Mouse (Mus musculus): Measurements from ENCODE around the gene Trip6. TPM values are rescaled to one million over a fixed set of nuclear protein-coding genes. Genes with fewer than 3 reads are reported as not detected.

The Trip6 gene
- total RNA-seq, 2 experiments from 2014 or later: 4.1 to 4.9 TPM

DNA sequence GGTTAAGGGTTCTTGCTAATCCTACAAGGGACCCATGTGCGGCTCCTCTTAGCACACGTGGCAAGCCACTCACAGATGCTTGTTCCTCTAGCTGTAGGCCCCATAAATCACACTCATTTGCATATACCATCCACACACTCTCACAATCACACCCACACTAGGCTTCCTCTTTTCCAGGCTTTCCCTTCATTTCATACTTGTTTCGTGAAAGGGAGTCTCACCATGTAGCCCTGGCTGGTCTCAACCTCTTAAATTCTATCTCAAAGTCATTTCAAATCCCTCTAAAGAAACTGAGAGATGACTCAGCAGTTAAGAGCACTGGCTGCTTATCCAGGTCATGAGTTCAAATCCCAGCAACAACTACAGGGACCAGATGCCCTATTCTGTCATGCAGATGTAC lies 8.4 kb downstream of the Trip6 start:
- intact Hi-C loops (cut with DNase I): no loop called here
- DNase-seq (ENCODE audit: extremely low spot score in 1 of 2, low spot score in 2 of 2): no peak

DNA sequence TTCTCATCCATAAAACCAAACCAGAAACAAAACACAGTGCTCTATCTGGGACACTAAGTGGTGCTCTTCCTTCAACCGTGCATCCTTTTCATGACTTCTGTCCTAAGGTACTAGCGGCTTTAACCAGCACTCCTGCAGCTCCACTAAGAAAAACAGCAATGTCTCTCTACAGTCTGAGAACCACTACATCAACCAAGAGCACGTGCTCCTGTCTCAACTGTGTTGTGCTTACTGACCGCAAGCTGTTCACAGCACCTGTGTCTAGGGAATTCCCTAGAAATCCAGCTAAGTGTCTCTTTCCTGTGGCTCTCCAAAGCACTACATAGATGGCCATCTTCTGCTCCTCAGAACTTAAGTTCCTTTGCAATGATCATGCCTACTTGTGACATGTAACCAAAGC lies 9.4 kb downstream of the Trip6 start:
- DNase-seq (ENCODE audit: extremely low spot score in 1 of 2, low spot score in 2 of 2): no peak
- intact Hi-C loops (cut with DNase I): no loop called here

DNA sequence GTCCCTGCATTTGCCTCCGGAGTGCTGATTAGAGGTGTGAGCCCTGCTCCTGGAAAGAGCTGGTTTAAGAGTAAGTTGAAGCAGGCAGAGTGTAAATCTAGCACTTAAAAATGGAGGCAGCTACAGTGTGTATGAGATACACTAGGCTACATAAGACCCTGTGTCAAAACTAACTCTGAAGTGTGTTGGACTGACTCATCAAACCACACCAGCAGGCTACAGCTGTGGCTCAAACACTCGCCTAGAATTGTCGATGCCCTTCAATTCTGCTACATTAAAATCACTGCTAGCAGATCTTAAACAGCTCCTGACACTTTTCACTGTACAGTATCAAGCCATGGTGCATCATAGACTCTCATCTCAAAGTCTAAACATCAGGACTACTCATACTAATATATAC lies 10.0 kb downstream of the Trip6 start:
- DNase-seq (ENCODE audit: extremely low spot score in 1 of 2, low spot score in 2 of 2): no peak
- intact Hi-C loops (cut with DNase I): no loop called here

DNA sequence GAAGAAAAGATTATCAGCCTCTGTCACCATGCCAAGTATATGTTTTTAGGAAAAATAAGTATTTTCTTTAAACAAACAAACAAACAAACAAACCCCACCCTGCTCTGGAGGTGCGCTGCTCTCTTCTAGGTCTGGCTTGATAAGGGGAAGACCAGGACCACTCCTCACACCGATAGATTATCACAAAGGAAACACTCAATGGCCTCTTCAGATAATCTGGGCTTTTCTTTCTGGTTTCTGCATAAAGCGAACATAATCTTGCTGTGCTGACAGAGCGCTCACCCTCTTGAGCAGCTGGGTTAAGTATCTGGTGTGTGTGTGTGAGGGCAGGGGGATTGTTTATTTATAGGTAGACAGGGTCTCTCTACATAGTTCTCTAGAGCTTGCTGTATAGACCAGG lies 10.6 kb downstream of the Trip6 start:
- DNase-seq (ENCODE audit: extremely low spot score in 1 of 2, low spot score in 2 of 2): no peak
- intact Hi-C loops (cut with DNase I): no loop called here

DNA sequence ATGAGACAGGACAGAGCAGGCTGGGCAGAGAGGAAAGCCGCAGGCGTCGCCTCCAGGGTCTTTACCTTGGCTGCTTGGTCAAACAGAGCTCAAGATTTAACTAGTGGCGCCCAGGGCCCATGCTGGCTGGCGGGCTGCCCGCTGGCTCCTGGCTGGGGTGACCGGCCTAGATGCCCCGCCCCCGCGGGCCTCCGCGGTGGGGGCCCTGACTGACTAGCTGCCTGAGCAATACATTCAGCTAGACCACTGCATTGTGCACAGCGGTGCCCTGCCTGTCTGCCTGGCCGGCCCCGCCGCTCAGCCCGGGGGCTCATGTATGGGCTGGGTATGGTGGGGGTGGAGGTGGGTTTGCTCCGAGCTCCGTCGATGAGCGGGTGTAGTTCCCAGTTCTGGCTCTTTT lies 13.0 kb downstream of the Trip6 start:
- intact Hi-C loops (cut with DNase I): no loop called here

DNA sequence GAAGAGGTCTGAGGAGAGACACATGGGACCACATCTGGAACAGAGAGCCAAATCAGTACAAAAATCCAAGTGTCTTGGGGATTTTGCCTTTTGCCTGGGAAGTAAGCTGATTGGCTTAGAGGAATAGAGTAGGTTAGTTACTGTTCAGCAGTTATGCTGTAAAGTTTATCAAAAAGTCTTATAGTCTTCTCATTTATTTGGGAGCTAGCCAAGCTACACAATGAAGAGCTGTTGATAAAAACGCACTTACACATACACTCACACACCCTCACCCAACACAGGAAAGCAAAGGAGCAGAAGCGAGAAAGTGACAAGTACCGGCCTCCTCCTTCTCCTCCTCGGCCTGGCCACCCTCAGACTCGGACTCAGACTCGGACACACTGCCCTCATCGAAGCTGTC lies 15.0 kb downstream of the Trip6 start:
- intact Hi-C loops (cut with DNase I): no loop called here
- DNase-seq (ENCODE audit: extremely low spot score in 1 of 2, low spot score in 2 of 2): no peak

More for the DNA sequence above, 13.0 kb downstream of the Trip6 start:
- peak in 1 of 2 experiments; percentile 55 for DNase-seq (ENCODE audit: extremely low spot score in 1 of 2, low spot score in 2 of 2)

DNA sequence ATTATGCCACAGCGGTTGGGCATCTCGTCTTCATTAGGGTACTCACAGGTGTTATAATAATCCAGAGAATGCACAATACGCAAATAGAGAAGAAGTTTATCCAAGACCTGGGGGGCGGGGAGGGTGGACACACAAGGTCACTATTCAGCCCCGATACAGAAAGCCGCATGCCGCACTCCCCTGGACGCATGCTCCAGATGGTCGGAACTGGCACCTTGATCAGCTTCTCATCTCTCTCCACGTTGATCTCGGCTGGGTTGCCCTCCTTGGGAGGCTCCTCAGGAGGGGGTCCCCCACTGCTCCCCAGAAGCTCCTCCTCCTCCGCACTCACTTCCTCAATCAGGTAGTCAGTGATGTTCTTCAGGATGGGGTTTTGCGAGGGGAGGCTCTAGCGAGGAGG lies 17.1 kb downstream of the Trip6 start:
- DNase-seq (ENCODE audit: extremely low spot score in 1 of 2, low spot score in 2 of 2): no peak
- intact Hi-C loops (cut with DNase I): no loop called here

DNA sequence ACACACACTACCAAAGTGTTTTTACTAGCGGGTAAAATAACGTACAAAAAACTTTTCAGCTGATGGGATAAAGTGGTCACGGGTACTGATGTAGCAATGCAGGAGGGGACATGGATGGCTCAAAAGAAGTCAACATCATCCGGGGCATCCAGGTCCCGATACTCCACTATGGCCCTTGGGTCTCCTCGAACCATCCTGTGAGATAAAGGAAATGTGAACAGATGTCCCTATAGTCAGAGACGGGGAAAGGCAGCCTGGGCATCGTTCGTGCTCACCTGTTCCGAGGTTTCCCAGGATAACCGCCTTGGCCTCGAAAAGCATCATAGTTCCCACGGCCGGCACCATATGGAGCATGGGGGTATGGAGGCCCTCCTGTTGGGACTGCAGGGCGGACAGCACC lies 18.5 kb downstream of the Trip6 start:
- DNase-seq (ENCODE audit: extremely low spot score in 1 of 2, low spot score in 2 of 2): no peak
- intact Hi-C loops (cut with DNase I): no loop called here

DNA sequence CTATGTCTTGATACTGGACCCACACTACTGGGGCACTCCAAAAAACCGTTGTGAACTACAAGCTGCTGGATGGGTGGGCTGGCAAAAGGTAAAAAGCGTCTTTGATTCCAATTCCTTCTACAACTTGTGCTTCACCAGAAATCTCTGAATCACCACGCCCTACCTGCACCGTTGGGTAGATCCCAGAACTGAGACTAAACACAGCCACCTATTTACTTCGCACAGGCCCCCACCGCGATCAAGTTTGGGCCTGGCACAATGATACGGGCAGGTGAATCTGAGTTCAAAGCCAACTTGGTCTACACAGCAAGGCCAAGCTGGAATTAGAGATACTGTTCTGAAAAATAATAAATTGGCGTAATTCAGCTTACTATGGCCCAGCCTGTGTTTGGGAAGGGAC lies 18.9 kb downstream of the Trip6 start:
- DNase-seq (ENCODE audit: extremely low spot score in 1 of 2, low spot score in 2 of 2): no peak
- intact Hi-C loops (cut with DNase I): no loop called here

DNA sequence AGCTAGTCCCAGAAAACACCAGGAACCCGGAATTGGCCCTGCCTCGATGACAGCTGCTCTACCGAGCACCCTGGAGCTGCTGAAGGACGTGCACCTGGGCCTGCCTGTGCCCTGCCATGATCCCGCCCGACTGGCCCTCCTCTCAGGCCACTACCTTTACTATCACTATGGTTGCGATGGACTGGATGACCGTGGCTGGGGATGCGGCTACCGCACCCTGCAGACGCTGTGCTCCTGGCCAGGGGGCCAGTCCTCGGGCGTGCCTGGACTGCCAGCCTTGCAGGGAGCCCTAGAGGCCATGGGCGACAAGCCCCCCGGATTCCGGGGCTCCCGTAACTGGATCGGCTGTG lies 19.5 kb downstream of the Trip6 start:
- intact Hi-C loops (cut with DNase I): no loop called here
- no peak for DNase-seq (ENCODE audit: extremely low spot score in 1 of 2, low spot score in 2 of 2)

DNA sequence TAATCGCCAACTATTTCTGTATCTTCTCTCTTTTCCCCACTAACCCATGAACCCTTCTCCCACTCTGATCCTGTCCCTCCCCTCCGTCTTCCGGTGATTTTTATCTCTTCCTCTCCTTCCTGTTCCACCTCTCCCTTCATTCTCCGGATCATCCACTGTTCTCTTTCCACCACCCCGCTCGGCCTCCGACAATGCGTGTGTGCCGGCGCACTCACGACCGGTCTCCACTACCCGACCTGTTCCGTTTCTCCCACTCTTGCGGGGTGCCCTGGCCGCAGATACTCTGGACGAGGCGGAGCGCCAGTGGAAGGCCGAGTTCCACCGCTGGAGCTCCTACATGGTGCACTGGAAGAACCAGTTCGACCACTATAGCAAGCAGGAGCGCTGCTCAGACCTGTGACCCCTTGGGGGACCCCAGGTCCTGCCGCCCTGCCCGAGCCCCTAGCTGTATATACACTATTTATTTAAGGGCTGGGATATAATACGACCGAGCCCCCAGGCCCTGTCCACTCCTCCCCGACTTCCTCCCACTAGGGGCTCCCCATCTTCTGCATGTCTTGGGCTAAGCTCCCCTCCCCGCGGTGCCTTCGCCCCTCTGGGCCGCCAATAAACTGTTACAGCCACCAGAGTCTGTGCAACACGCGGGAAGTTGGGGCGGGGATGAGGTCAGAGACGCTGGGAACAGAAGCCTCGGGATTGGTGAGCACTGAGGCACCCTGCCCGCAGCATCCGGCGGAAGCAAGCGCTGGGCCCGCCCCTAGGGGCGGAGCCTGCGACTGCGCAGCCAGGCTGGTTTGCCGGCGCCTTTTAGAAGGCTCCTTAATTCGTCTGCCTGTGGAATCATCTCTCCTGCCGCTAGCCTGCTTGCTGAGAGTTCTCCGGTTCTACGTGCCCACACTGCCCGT lies 20.1 kb downstream of the Trip6 start, which contains the start of gene Ufsp1:
Gene Ufsp1, plus strand, starts transcription at position 791 of the 905 bp plus-strand sequence.
- intact Hi-C loops (cut with DNase I): no loop called here

DNA sequence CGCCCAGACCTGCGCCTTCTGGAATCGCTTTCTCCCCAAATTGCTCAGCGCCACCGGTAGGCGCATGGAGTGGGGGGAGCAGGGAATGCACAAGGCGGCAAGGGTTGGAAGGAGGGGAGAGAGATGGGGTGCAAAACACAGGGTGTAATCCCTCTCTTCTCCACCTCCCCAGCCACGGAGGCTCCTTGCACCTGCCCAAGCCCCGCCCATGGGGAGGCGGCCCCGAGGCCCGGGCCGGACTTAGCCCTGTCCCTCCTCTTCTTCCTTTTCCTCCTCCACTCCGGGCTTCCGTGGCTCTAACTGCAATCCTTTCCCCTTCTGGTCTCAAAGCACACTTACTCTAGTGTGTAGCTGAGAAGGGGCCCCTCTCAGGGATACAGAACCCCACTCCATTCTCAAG lies 20.9 kb downstream of the Trip6 start:
- intact Hi-C loops (cut with DNase I): no loop called here
- peak in 1 of 2 experiments; percentile 85 for DNase-seq (ENCODE audit: extremely low spot score in 1 of 2, low spot score in 2 of 2)

More for the DNA sequence above, 20.1 kb downstream of the Trip6 start, which contains the start of gene Ufsp1:
- DNase-seq (ENCODE audit: extremely low spot score in 1 of 2, low spot score in 2 of 2): peak; percentile 96 to 97

DNA sequence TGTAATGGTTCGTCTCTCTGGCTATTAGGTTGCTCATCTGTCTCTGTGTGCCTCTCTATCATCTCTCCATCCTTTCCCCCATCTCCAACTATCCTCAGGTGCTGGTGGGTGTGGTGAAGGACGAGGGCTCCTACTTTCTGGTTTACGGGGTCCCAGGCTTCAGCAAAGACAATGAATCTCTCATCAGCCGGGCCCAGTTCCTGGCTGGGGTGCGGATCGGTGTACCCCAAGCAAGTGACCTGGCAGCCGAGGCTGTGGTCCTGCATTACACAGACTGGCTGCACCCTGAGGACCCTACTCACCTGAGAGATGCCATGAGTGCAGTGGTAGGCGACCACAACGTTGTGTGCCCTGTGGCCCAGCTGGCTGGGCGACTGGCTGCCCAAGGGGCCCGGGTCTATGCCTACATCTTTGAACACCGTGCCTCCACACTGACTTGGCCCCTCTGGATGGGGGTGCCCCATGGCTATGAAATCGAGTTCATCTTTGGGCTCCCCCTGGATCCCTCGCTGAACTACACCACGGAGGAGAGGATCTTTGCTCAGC lies 22.8 kb downstream of the Trip6 start:
- intact Hi-C loops (cut with DNase I): no loop called here
- no peak for DNase-seq (ENCODE audit: extremely low spot score in 1 of 2, low spot score in 2 of 2)

DNA sequence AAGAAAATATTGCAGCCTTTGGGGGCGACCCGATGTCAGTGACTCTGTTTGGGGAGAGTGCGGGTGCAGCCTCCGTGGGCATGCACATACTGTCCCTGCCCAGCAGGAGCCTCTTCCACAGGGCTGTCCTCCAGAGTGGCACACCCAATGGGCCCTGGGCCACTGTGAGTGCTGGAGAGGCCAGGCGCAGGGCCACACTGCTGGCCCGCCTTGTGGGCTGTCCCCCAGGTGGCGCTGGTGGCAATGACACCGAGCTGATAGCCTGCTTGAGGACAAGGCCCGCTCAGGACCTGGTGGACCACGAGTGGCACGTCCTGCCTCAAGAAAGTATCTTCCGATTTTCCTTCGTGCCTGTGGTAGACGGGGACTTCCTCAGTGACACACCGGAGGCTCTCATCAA lies 23.5 kb downstream of the Trip6 start:
- peak in 1 of 2 experiments; percentile 77 for DNase-seq (ENCODE audit: extremely low spot score in 1 of 2, low spot score in 2 of 2)
- intact Hi-C loops (cut with DNase I): no loop called here

DNA sequence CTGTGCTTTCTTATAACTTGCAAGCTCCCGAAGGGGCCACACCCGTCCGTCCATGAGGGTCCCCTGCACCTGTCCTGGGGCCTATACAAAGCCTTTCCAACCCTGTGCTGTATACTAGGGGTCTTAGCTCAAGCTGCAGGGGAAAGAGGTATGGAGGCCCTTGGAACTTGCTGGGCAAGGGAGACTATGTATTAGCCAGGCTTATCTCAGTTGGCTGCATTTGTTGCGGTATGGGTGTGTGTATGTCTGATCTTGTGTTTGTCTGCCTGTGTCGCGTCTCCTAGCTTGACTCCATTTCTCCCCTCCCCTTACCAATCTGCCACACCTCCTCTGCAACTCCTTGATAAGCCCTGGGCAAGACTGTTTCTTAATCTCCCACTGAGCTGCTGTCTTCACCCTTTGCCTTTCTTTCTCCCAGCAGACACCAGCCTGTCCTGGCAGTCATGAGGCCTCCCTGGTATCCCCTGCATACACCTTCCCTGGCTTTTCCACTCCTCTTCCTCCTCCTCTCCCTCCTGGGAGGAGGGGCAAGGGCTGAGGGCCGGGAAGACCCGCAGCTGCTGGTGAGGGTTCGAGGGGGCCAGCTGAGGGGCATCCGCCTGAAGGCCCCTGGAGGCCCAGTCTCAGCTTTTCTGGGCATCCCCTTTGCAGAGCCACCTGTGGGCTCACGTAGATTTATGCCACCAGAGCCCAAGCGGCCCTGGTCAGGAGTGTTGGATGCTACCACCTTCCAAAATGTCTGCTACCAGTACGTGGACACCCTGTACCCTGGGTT lies 24.4 kb downstream of the Trip6 start:
- intact Hi-C loops (cut with DNase I): no loop called here

DNA sequence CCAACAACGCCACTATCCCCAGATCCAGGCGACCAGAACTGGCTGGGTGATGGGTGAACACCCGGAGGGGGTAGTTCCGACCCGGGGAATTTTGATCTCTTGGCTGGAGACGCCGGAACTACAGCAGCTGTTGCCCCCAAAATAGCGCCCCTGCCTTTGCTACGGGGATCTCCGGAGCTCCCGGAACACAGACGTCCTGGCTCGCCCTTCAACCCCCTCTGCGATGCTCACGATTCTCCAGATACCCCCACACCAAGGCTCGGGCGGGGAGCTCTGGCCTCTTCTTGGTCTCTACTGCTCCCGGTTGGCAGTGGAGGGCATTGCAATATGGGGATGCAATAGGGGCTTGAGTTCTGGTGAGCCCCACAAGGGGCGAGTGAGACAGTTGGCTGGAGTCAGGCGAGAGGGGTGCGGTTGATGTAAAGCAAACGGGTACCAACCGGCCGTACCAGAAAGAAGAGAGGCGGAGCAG lies 25.2 kb downstream of the Trip6 start:
- DNase-seq (ENCODE audit: extremely low spot score in 1 of 2, low spot score in 2 of 2): peak in 1 of 2 experiments; percentile 81
- intact Hi-C loops (cut with DNase I): no loop called here

More for the DNA sequence above, 24.4 kb downstream of the Trip6 start:
- no peak for DNase-seq (ENCODE audit: extremely low spot score in 1 of 2, low spot score in 2 of 2)

DNA sequence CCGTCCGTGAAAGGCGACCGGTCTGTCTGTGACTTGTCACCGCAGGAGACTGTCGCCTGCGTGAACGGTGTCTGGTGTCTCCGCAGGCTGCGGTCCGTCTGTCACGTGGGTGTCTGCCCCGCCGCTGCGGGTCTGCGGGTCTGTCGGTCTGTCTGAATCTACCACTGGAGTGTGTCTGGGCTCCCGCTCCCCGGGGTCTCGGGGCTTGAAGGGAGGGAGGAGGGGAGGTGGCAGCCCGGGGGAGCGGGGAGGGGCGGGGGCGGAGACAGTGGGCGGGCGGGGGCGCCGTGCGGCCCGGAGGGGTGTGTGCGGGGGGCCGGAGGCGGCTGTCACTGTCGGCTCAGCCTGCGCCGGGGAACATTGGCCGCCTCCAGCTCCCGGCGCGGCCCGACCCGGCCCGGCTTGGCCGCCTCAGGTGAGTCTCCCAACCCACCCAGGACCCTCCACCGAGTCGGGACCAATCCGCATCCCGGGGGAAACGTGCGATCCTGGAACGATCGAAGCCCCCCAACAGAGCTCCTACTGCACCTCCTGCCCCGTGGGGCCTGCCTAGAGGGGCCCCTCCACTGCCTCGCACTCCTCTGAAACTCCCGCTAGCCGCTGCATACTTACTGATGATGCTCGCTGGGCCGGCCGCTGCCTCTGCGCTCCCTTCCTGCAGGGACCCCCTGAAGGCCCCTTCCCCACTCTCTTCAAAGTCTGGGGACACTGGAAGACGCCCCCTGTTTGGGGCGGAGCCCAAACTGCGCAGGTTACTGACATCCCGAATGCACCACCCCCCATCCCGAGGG lies 26.1 kb downstream of the Trip6 start:
- intact Hi-C loops (cut with DNase I): no loop called here
- peak in 1 of 2 experiments; percentile 70 for DNase-seq (ENCODE audit: extremely low spot score in 1 of 2, low spot score in 2 of 2)

DNA sequence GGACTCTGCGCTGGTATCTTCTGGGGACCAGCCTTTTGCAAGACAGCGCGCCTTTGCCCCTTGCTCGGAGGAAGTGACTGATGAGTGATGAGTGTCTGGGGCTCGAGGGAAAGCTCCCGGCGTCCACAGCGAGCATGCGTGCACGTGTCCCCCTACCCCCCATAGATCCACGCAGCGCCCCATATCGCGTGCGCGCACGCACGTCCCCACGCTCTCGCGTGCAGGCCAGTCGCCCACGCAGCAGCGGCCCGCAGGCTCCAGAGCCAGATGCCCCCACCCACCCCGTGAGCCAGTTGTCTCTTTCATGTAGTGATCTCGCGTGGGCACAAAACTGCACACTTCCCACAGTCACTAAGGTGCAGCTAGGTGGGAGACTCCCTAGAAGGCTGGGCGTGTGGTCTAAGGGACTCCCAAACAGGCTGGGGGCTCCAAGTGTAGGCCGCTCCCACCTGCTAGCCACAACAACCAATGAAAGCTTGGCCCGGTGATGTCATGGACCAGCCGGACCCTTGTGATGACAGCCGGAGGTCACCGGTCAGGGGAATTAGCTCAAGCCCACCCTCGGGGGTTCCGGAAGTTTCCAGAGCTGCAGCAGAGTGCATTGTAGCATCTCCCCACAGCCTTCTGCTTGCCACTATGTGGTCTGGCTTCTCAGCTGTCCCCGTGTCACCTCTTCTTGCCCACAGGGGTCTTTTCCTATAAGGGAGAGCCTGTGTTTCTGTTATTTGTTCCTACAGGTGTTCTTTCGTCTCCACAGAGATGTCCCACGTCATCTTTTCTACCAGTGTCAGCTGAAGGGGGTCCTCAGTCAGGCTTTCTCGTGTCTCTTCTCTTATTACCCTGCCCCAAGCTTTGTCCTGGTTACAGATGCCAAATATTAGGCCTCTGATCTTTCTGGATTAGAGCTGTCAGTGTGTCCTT lies 26.9 kb downstream of the Trip6 start, which contains the start of gene Ache:
Gene Ache, plus strand, starts transcription at position 488 of the 921 bp plus-strand sequence.
- DNase-seq (ENCODE audit: extremely low spot score in 1 of 2, low spot score in 2 of 2): peak in 1 of 2 experiments; percentile 86
- intact Hi-C loops (cut with DNase I): no loop called here

Data from left cerebral cortex, postnatal 10 days (tissue).